Mouse (Mus musculus) left cerebral cortex, postnatal 14 days (tissue): ENCODE data around the gene Prdm12. TPM values are rescaled to one million over a fixed set of nuclear protein-coding genes. Genes with fewer than 3 reads are reported as not detected.

ENCODE experiments used
- DNase-seq, 2 experiments: peaks; one replicate each; pipeline ENCODE4 v3.0.0; 2021 to 2022; ENCODE audit warnings: low spot score in 2 of 2, mixed read lengths in 1 of 2
- intact Hi-C: fragments of 180-260 bp; cut with DNase I; formaldehyde crosslinking; loops from one replicate; pipeline ENCODE4 v1.15.1; 2025
- microRNA-seq, 2 experiments: library from miRNA; unstranded; fragments of <30 nt; microRNA quantifications; one replicate each; pipeline ENCODE4 v1.2.0; 2022
- total RNA-seq, 2 experiments: library from RNA; stranded (reverse); gene quantifications; 2 replicates each; pipeline ENCODE4 v1.2.3; 2021

The Prdm12 gene
- total RNA-seq, 2 experiments from 2014 or later = 0.13 to 0.66 TPM

GRCm38 (mm10) chr2:31690063-31690462 is 50.2 kb downstream of the Prdm12 start:
- DNase-seq = no peak
- intact Hi-C loops = no loop called here

- intact Hi-C loops = no loop called here
- no peak for DNase-seq
Observed at GRCm38 (mm10) chr2:31698209-31698608, 58.4 kb downstream of the Prdm12 start.

- intact Hi-C loops = no loop called here
- no peak for DNase-seq
Observed at GRCm38 (mm10) chr2:31700545-31701446, 61.0 kb downstream of the Prdm12 start.

- no peak for DNase-seq
- intact Hi-C loops = no loop called here
Observed at GRCm38 (mm10) chr2:31703226-31703625, 63.4 kb downstream of the Prdm12 start.

Small RNA genes lying within 50 kb of the gene (microRNA-seq; reads per million reads assigned to microRNA genes)
- gene Mir6998 = 1.0 to 3.2 reads per million in 2 experiments

Other genes starting within 250 kb of the Prdm12 start
- gene Ass1, start 169.8 kb upstream of the Prdm12 start, total RNA-seq = 10 to 100 TPM in 1 of 2 experiments, 1 to 10 TPM in 1; 8.5 to 14.6 TPM
- 10 to 100 TPM; 45.7 to 50.4 TPM for gene Fubp3, start 67.4 kb upstream of the Prdm12 start, total RNA-seq
- gene Exosc2, start 30.7 kb downstream of the Prdm12 start, total RNA-seq = 10 to 100 TPM; 21.4 to 24.5 TPM
- 10 to 100 TPM; 37.4 to 39.6 TPM for gene Abl1, start 48.3 kb downstream of the Prdm12 start, total RNA-seq
- not detected for gene Qrfp, start 170.5 kb downstream of the Prdm12 start, total RNA-seq
- gene Fibcd1, start 206.0 kb downstream of the Prdm12 start, total RNA-seq = 10 to 100 TPM; 12.8 to 16.1 TPM
- gene Lamc3, start 247.3 kb downstream of the Prdm12 start, total RNA-seq = 10 to 100 TPM in 1 of 2 experiments, 1 to 10 TPM in 1; 9.2 to 11.4 TPM